Mouse (Mus musculus): Measurements from ENCODE around the gene Dok1. TPM values are rescaled to one million over a fixed set of nuclear protein-coding genes. Genes with fewer than 3 reads are reported as not detected.

Dok1 gene
- 10 to 100 TPM; 24.4 to 28.8 TPM for total RNA-seq (2023)

DNA sequence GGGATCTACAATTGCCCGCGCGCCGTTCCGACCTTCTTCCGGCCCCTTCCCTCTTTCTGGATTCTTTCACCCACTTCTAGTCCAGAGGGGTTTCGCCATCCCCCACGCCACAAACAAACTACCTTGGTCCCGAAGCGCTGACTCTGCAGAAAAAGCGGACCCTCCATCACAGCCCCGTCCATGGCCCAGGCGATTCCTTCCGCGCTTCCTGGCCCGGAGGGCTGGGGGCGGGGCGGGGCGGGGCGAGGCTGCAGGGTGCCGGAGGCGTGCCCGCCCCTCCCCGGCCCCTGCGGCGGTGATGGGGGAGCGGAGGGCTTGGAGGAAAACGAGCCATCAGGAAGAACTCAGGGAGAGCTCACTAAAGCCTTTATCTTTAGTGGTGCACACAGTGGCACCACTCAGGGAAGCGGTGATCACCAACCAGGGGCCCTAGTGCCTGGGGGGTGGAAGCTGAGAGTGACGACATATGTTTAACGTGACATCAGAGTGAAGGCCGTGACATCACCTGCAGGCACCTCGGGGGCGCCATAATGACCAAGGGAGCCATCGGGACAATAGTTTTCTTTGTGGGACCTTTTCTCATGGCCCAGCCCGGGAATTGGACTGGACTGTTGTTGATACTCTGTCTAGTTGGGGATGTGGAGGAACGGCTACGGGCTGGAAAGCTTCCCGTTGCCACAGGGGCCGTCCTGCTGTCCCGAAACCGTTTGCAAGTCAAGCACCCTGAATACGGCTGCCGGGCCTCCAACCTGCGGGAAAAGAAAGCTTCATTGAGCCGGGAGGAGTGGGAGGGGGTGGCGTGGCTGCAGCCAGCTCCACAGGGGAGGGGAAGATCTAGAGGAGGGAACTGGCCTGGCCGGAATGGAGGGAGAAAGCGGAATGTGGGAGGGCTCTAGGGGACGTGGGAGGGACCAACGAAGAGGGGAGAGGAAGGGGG is at the start of gene Dok1, which contains the start of gene Loxl3:
TSS of gene Dok1 (minus strand) at position 223 of the 937 bp plus-strand sequence.
TSS of gene Loxl3 (plus strand) at position 925 of the 937 bp plus-strand sequence.

GRCm38 (mm10) chr6:83077630-83078323 is 44.5 kb upstream of the Dok1 start, which contains the start of gene Pcgf1:
TSS of gene Pcgf1 (plus strand) at chr6:83077869.

DNA sequence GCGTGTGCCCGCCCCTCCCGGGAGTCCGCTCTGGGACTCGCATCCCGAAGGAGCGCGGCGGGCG is 36.8 kb upstream of the Dok1 start, which contains the start of gene Tlx2:
TSS of gene Tlx2 (minus strand) at position 47 of the 64 bp plus-strand sequence.

DNA sequence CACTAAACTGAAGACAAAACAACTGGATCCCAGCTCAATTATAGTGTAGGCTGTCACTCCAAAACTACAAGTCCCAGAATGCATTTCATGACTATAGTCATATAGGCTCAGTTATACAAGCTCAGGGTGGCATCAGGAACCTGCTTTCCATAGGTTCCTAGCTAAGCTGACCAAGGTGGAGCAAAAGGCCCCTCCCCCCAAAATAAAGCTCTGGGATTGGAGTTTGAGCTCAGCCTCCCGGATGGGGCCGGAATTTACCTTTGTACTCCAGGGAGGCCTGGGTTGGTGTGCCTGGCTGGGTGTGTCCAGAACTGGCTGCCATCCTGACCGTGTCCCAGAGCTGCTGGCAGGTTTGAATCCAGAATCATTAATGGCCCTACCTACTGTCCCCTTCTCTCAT is 24.5 kb upstream of the Dok1 start, which contains the start of gene Dqx1:
TSS of gene Dqx1 (plus strand) at position 55 of the 400 bp plus-strand sequence.

GRCm38 (mm10) chr6:83054871-83055431 is 21.7 kb upstream of the Dok1 start, which contains the start of gene Htra2:
TSS of gene Htra2 (minus strand) at chr6:83055273.

DNA sequence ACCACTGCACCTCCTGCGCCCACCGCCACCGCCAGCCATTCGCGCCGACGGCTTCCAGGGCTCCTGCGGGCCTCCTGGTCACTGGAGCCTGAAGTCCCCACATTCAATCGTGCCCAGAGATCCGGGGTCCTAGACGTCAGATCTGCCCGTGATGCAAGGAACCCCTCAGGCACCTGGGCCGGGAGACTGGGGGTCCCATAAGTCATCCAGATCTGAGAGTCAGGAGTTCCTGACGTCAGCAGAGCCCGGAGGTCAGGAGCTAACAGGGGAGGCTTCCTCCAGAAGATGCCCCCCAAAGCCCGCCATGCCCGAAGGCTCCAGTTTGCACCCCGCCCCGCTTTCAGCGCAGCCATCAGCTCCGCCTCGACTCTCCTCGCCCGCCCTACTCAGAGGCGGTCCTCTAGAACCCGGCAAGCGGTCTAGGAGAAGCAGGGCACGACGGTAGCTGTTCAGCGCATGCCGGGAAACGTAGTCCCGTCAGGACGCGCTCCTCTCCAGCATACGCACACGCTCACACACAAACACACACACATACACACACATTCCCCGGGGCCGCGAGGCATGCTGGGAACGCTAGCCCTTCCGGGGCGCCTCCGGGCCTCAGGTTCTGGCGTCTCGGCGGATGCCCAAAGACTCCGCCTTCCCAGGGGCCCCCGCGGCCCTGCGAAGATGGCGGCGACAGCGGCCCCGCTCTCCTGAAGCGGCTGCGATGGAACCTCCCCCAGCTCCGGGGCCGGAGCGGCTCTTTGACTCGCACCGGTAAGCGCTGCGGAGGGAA is 21.0 kb upstream of the Dok1 start, which contains the start of gene Aup1:
TSS of gene Aup1 (plus strand) at position 448 of the 778 bp plus-strand sequence.

Other genes with a start within 250 kb of the Dok1 start
- gene Sema4f, start 93.7 kb downstream of the Dok1 start, total RNA-seq (2023): 10 to 100 TPM; 19.7 to 22.7 TPM
- gene M1ap, start 86.6 kb downstream of the Dok1 start, total RNA-seq (2023): 1 to 10 TPM; 2.4 to 4.5 TPM
- gene Loxl3, start 702 bp upstream of the Dok1 start, total RNA-seq (2023): 1 to 10 TPM; 1.1 to 1.5 TPM
- gene Aup1, start 21.1 kb upstream of the Dok1 start, total RNA-seq (2023): 100 to 1,000 TPM; 190 to 202 TPM
- 10 to 100 TPM; 57.4 to 60.2 TPM for gene Htra2, start 21.8 kb upstream of the Dok1 start, total RNA-seq (2023)
- gene Dqx1, start 24.4 kb upstream of the Dok1 start, total RNA-seq (2023): 1 to 10 TPM; 6.6 to 7.1 TPM
- gene Tlx2, start 36.8 kb upstream of the Dok1 start, total RNA-seq (2023): not detected
- 10 to 100 TPM; 18.2 to 18.7 TPM for gene Pcgf1, start 44.4 kb upstream of the Dok1 start, total RNA-seq (2023)
- gene Lbx2, start 52.9 kb upstream of the Dok1 start, total RNA-seq (2023): not detected
- 1 to 10 TPM; 2.8 to 6.6 TPM for gene Ccdc142, start 68.1 kb upstream of the Dok1 start, total RNA-seq (2023)
- gene Gm42688, start 68.1 kb upstream of the Dok1 start, total RNA-seq (2023): 1 to 10 TPM; 5.3 to 6.5 TPM
- 10 to 100 TPM; 23.9 to 24.8 TPM for gene Mrpl53, start 75.6 kb upstream of the Dok1 start, total RNA-seq (2023)
- gene Mogs, start 82.0 kb upstream of the Dok1 start, total RNA-seq (2023): 10 to 100 TPM; 26.2 to 35.5 TPM
- gene Wbp1, start 88.1 kb upstream of the Dok1 start, total RNA-seq (2023): 10 to 100 TPM; 34.8 to 39.7 TPM
- 10 to 100 TPM; 17.3 to 17.9 TPM for gene Ino80b, start 92.0 kb upstream of the Dok1 start, total RNA-seq (2023)
- under 1 TPM; 0.33 to 0.66 TPM for gene Rtkn, start 102.0 kb upstream of the Dok1 start, total RNA-seq (2023)
- gene Wdr54, start 122.9 kb upstream of the Dok1 start, total RNA-seq (2023): under 1 TPM; 0.18 to 0.64 TPM
- gene 1700003E16Rik, start 122.9 kb upstream of the Dok1 start, total RNA-seq (2023): not detected
- gene Dctn1, start 132.4 kb upstream of the Dok1 start, total RNA-seq (2023): 100 to 1,000 TPM; 129 to 136 TPM
- not detected for gene Slc4a5, start 186.4 kb upstream of the Dok1 start, total RNA-seq (2023)